Mouse (Mus musculus): ENCODE data around the gene Hnf1b.

GRCm38 (mm10) chr11:83832389-83832788 is 17.5 kb upstream of the Hnf1b start:
- TF ChIP-seq CTCF (IDR thresholded peaks at IDR 0.05; ENCODE audit: extremely low read depth, insufficient read depth, insufficient read length, insufficient replicate concordance) (peak; percentile 45; the same call in 1 of the 2 replicates), POLR2A (IDR thresholded peaks at IDR 0.05; ENCODE audit: low read depth, low read length) (no peak)
